8 mouse cellular contexts compared by ENCODE assay signal in the genomic region with DNA sequence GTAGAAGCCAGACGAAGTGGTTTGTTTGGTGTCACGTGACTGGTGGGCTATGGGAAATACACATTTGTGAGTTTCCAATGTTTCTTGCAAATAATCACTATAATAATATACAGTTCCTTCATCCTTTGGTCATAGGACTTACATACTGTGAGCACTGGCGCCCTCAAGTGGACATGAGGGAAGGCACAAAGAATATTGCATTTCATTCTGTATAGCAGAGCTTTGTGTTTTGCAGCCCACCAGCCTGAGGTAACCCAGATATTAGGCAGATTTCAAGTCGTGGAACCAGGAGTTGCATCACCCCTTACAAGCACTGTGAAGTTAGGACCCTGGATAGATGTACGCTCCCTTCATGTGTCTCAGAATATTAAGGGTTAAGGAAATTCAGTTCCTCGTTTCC. TPM values are rescaled to one million over a fixed set of nuclear protein-coding genes. Genes with fewer than 3 reads are reported as not detected.
DNase-seq lines count a peak whose midpoint lies in the region; ATAC-seq and TF ChIP-seq lines count a peak whose summit lies in the region.

No protein-coding gene starts in this region.

- H3K4me3 ChIP-seq in lung, adult 2 months (replicated peaks; ENCODE audit: extremely low read depth, low read depth, low read length) = no peak overlapping the region

- peak; percentile 60 for DNase-seq in urinary bladder, postnatal 25 days (ENCODE audit: low spot score)
- no peak for DNase-seq in urinary bladder, adult 2 months (ENCODE audit: low spot score)
- DNase-seq in cerebellum, postnatal 14 days = peak; percentile 71 to 84
- peak; percentile 39 to 63 for DNase-seq in frontal cortex, postnatal 36 days (ENCODE audit: low spot score in 2 of 2)
- peak; percentile 62 to 87 for DNase-seq in kidney, postnatal 25 days
- DNase-seq in lung, adult 2 months = peak; percentile 42
- peak; percentile 86 for DNase-seq in retina, postnatal 1 day

- TF ChIP-seq POLR2A in lung, adult 2 months (IDR thresholded peaks at IDR 0.05; ENCODE audit: borderline replicate concordance, extremely low read depth, low read depth, low read length) = no peak

- peak; percentile 48 for TF ChIP-seq CTCF in lung, adult 2 months (IDR thresholded peaks at IDR 0.05; ENCODE audit: insufficient read depth, low read length)

- WGBS in lung, adult 2 months = 23% methylated on average over 6 of the region's 6 CpGs

- no peaks in the 10 kb centered on the region for H3K4me1 ChIP-seq in lung, adult 2 months (ENCODE audit: control insufficient read depth, insufficient read depth, low read length)

- ATAC-seq in inflammation-experienced regulatory T-cells, adult 6 months = no peak

RNA-seq across cellular contexts. Expression of gene Shroom3, which starts 42.7 kb away (rescaled TPM):
- polyA plus RNA-seq in urinary bladder, adult 2 months (2012; rRNA removed) = 26.5 and 37.7 TPM in 2 replicates
- 63.6 and 70.0 TPM in 2 replicates for polyA plus RNA-seq in lung, adult 2 months (2012; rRNA removed)
- polyA plus RNA-seq in inflammation-experienced regulatory T-cells, adult 6 months (2017; shearing (Covaris generic)) = under 1 TPM in 1 of 3 experiments, not detected in 2; 0.05 TPM

RNA-seq across cellular contexts. Expression of gene Ccdc158, which starts 50.9 kb away (rescaled TPM):
- polyA plus RNA-seq in urinary bladder, adult 2 months (2012; rRNA removed) = 1.2 and 1.3 TPM in 2 replicates
- 0.33 and 0.37 TPM in 2 replicates for polyA plus RNA-seq in lung, adult 2 months (2012; rRNA removed)
- polyA plus RNA-seq in inflammation-experienced regulatory T-cells, adult 6 months (2017; shearing (Covaris generic)) = not detected

Comparison
In these comparisons a context has a peak if more than half of its experiments do, and no peak if none do; other contexts are left out.
1. RNA of gene Shroom3, which starts 42.7 kb away (polyA plus RNA-seq): 63.6 to 70.0 TPM in lung, adult 2 months and 26.5 to 37.7 TPM in urinary bladder, adult 2 months; 0.05 TPM in inflammation-experienced regulatory T-cells, adult 6 months; every median in the first group is over 10 times any median in the second.